Mouse (Mus musculus) MEL (cell line): ENCODE data around the gene Cdr2l. TPM values are rescaled to one million over a fixed set of nuclear protein-coding genes. Genes with fewer than 3 reads are reported as not detected.

Experiments
- DNase-seq: peaks from one replicate; pipeline ENCODE4 v3.0.0; 2011; ENCODE audit warnings: low read depth, low spot score
- H3K27ac ChIP-seq: 2 replicates; pipeline ENCODE4 v1.5.1; 2012; ENCODE audit warnings: low read depth, mild to moderate bottlenecking, control low read depth, low read length, moderate library complexity; ENCODE audit not compliant: control insufficient read depth
- H3K27me3 ChIP-seq, 2 experiments: fragments of 150-350 bp in 1 of 2; sonication (generic) in 1 of 2; 2 replicates each; pipeline ENCODE4 v1.6.1; 2012; ENCODE audit warnings: low read length in 2 of 2, mild to moderate bottlenecking in 2 of 2, improper control_type of control experiment in 1 of 2, moderate library complexity in 1 of 2; ENCODE audit not compliant: insufficient read depth in 2 of 2, control insufficient read depth in 1 of 2
- H3K36me3 ChIP-seq, 2 experiments: 2 replicates each; pipeline ENCODE4 v1.6.1; 2012 to 2014; ENCODE audit warnings: low read length in 2 of 2, improper control_type of control experiment in 1 of 2, inconsistent platforms in 1 of 2, mild to moderate bottlenecking in 1 of 2; ENCODE audit not compliant: insufficient read depth in 2 of 2, control insufficient read depth in 1 of 2
- H3K4me1 ChIP-seq, 2 experiments: fragments of 150-350 bp in 1 of 2; sonication (generic) in 1 of 2; 2 replicates each; pipeline ENCODE4 v1.6.1; 2012; ENCODE audit warnings: low read length in 2 of 2, improper control_type of control experiment in 1 of 2, mild to moderate bottlenecking in 1 of 2; ENCODE audit not compliant: insufficient read depth in 2 of 2, control insufficient read depth in 1 of 2
- H3K4me3 ChIP-seq, 2 experiments: fragments of 150-350 bp in 1 of 2; sonication (generic) in 1 of 2; 2 replicates each; pipeline ENCODE4 v1.5.1; 2012; ENCODE audit warnings: low read depth in 2 of 2, low read length in 2 of 2, mild to moderate bottlenecking in 2 of 2, moderate library complexity in 2 of 2, control low read depth in 1 of 2, improper control_type of control experiment in 1 of 2; ENCODE audit not compliant: control insufficient read depth in 1 of 2, insufficient read depth in 1 of 2
- H3K79me2 ChIP-seq: 2 replicates; pipeline ENCODE4 v1.6.1; 2012; ENCODE audit warnings: mild to moderate bottlenecking, low read length, moderate library complexity; ENCODE audit not compliant: control insufficient read depth, poor library complexity, insufficient read depth
- H3K9ac ChIP-seq: 2 replicates; pipeline ENCODE4 v1.6.1; 2012; ENCODE audit warnings: low read depth, mild to moderate bottlenecking, control low read depth, low read length, moderate library complexity; ENCODE audit not compliant: control insufficient read depth, poor library complexity, severe bottlenecking
- H3K9me3 ChIP-seq: fragments of 150-350 bp; sonication (generic); replicated peaks from 2 replicates; pipeline ENCODE4 v1.6.1; 2012; ENCODE audit warnings: mild to moderate bottlenecking, low read length, improper control_type of control experiment, moderate library complexity; ENCODE audit not compliant: insufficient read depth
- BHLHE40 ChIP-seq: IDR thresholded peaks from 2 replicates; pipeline ENCODE4 v1.6.1; 2012; ENCODE audit warnings: low read depth, mild to moderate bottlenecking, inconsistent platforms, low read length, improper control_type of control experiment, borderline replicate concordance
- CHD2 ChIP-seq: IDR thresholded peaks from 2 replicates; pipeline ENCODE4 v1.6.1; 2011; ENCODE audit warnings: low read length, improper control_type of control experiment
- CTCF ChIP-seq, 3 experiments: IDR thresholded peaks in 2 of 3; conservative IDR thresholded peaks in 1 of 3; 2 replicates each; pipeline ENCODE4 v1.5.1; 2011 to 2012; ENCODE audit warnings: low read length in 3 of 3, low read depth in 2 of 3, mild to moderate bottlenecking in 2 of 3, improper control_type of control experiment in 1 of 3, inconsistent platforms in 1 of 3, mixed read lengths in 1 of 3, moderate library complexity in 1 of 3; ENCODE audit not compliant: control insufficient read depth in 1 of 3, insufficient read depth in 1 of 3, poor library complexity in 1 of 3, severe bottlenecking in 1 of 3
- ELF1 ChIP-seq: IDR thresholded peaks from 2 replicates; pipeline ENCODE4 v1.6.1; 2014; ENCODE audit warnings: low read depth, mild to moderate bottlenecking, inconsistent platforms, low read length, improper control_type of control experiment, moderate library complexity
- GATA1 ChIP-seq: IDR thresholded peaks from 2 replicates; pipeline ENCODE4 v1.6.1; 2011; ENCODE audit warnings: low read depth, low read length, improper control_type of control experiment
- HCFC1 ChIP-seq: IDR thresholded peaks from 2 replicates; pipeline ENCODE4 v1.6.1; 2012; ENCODE audit warnings: low read depth, mild to moderate bottlenecking, inconsistent platforms, low read length, improper control_type of control experiment, moderate library complexity
- MAZ ChIP-seq: IDR thresholded peaks from 2 replicates; pipeline ENCODE4 v1.6.1; 2012; ENCODE audit warnings: low read depth, mild to moderate bottlenecking, inconsistent platforms, low read length, improper control_type of control experiment
- MEF2A ChIP-seq: IDR thresholded peaks from 2 replicates; pipeline ENCODE4 v1.6.1; 2014; ENCODE audit warnings: low read depth, mild to moderate bottlenecking, inconsistent platforms, low read length, improper control_type of control experiment; ENCODE audit not compliant: poor library complexity, insufficient replicate concordance, severe bottlenecking; ENCODE audit errors: extremely low read depth
- MXI1 ChIP-seq: IDR thresholded peaks from 2 replicates; pipeline ENCODE4 v1.6.1; 2011; ENCODE audit warnings: mild to moderate bottlenecking, low read depth, low read length, improper control_type of control experiment
- POLR2A ChIP-seq, 2 experiments: IDR thresholded peaks; 2 replicates each; pipeline ENCODE4 v1.6.1; 2011 to 2012; ENCODE audit warnings: low read length in 2 of 2, mild to moderate bottlenecking in 2 of 2, control low read depth in 1 of 2, improper control_type of control experiment in 1 of 2, low read depth in 1 of 2, moderate library complexity in 1 of 2; ENCODE audit not compliant: control insufficient read depth in 1 of 2, insufficient read depth in 1 of 2, poor library complexity in 1 of 2
- POLR2AphosphoS2 ChIP-seq: IDR thresholded peaks from 2 replicates; pipeline ENCODE4 v1.6.1; 2011; ENCODE audit warnings: low read length, improper control_type of control experiment
- RAD21 ChIP-seq: IDR thresholded peaks from 2 replicates; pipeline ENCODE4 v1.6.1; 2011; ENCODE audit warnings: mild to moderate bottlenecking, low read depth, low read length, improper control_type of control experiment
- RCOR1 ChIP-seq: IDR thresholded peaks from 2 replicates; pipeline ENCODE4 v1.6.1; 2012; ENCODE audit warnings: low read depth, mild to moderate bottlenecking, inconsistent platforms, low read length, improper control_type of control experiment
- SIN3A ChIP-seq: IDR thresholded peaks from 2 replicates; pipeline ENCODE4 v1.6.1; 2012; ENCODE audit warnings: low read length, improper control_type of control experiment, inconsistent platforms
- SMC3 ChIP-seq: IDR thresholded peaks from 2 replicates; pipeline ENCODE4 v1.6.1; 2011; ENCODE audit warnings: low read depth, low read length, improper control_type of control experiment
- TAL1 ChIP-seq: IDR thresholded peaks from 2 replicates; pipeline ENCODE4 v1.6.1; 2012; ENCODE audit warnings: mild to moderate bottlenecking, inconsistent platforms, low read length, moderate library complexity, mixed read lengths
- TBP ChIP-seq: IDR thresholded peaks from 2 replicates; pipeline ENCODE4 v1.8.0; 2011; ENCODE audit warnings: low read depth, low read length, improper control_type of control experiment
- TCF12 ChIP-seq: IDR thresholded peaks from 2 replicates; pipeline ENCODE4 v1.6.1; 2014; ENCODE audit warnings: low read depth, mild to moderate bottlenecking, inconsistent platforms, low read length, improper control_type of control experiment, moderate library complexity
- USF2 ChIP-seq, 2 experiments: IDR thresholded peaks; 2 replicates each; pipeline ENCODE4 v1.6.1; 2011 to 2012; ENCODE audit warnings: improper control_type of control experiment in 2 of 2, low read length in 2 of 2, borderline replicate concordance in 1 of 2, inconsistent platforms in 1 of 2, low read depth in 1 of 2, mild to moderate bottlenecking in 1 of 2; ENCODE audit not compliant: insufficient read depth in 1 of 2
- ZKSCAN1 ChIP-seq: IDR thresholded peaks from 2 replicates; pipeline ENCODE4 v1.6.1; 2012; ENCODE audit warnings: low read depth, mild to moderate bottlenecking, inconsistent platforms, low read length, improper control_type of control experiment, moderate library complexity
- ZMIZ1 ChIP-seq: IDR thresholded peaks from 2 replicates; pipeline ENCODE4 v1.6.1; 2012; ENCODE audit warnings: low read depth, mild to moderate bottlenecking, inconsistent platforms, low read length, improper control_type of control experiment, moderate library complexity
- ZNF384 ChIP-seq: IDR thresholded peaks from 2 replicates; pipeline ENCODE4 v1.6.1; 2012; ENCODE audit warnings: low read depth, mild to moderate bottlenecking, inconsistent platforms, low read length, improper control_type of control experiment
- polyA plus RNA-seq, 2 experiments: library from polyadenylated mRNA; stranded (reverse) in 1 of 2; unstranded in 1 of 2; fragments of >175 nt in 1 of 2; fragments of >200 nt in 1 of 2; gene quantifications; 2 replicates each; pipeline versions ENCODE4 v1.2.1 to v1.2.4; 2012; ENCODE audit warnings: low replicate concordance in 2 of 2, low read depth in 1 of 2; ENCODE audit not compliant: insufficient read length in 2 of 2, insufficient read depth in 1 of 2, missing spikeins in 1 of 2
- total RNA-seq: library from RNA; depleted of rRNA; stranded (reverse); fragments of 300-350 nt; gene quantifications from 2 replicates; pipeline ENCODE4 v1.2.3, GENCODE M21; 2012

The Cdr2l gene
- total and polyA plus RNA-seq, 3 experiments, result 5.2 to 8.2 TPM; not detected in 1

DNA sequence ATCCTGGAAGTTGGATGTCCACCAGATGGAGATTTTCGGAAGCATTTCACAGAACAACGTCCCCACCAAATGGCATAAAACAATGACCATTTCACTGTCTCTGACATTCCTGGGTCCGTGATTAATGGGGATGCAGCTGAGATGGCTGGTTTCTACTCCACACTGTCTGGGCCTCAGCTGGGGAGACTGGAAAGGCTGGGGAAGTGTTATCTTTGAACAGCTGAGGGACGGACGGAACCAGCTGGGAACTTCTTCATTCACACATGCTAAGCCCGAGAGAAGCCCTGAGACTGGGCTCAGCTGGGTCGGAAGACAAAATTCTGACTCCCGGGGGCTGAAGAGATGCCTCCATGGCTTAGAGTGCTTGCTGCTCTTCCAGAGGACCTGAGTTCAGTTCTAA, 10.4 kb upstream of the Cdr2l start:
- Histone ChIP-seq H3K4me1 (no peaks in the 10 kb centered on the region; a peak in 1 of 4 replicates), H3K27ac (no peak overlapping the region), H3K79me2 (no peaks in the 10 kb centered on the region), H3K9ac (no peak overlapping the region)
- DNase-seq, result no peak
- no peak for TF ChIP-seq ELF1
- no peak for TF ChIP-seq ZKSCAN1
- no peak for TF ChIP-seq CTCF (IDR thresholded peaks at IDR 0.05 in 2 of 3, conservative IDR thresholded peaks at IDR 0.05 in 1 of 3; ENCODE audit: control insufficient read depth in 1 of 3, insufficient read depth in 1 of 3, low read depth in 2 of 3, low read length in 3 of 3, poor library complexity in 1 of 3, severe bottlenecking in 1 of 3)
- TF ChIP-seq POLR2A (IDR thresholded peaks at IDR 0.05; ENCODE audit: control insufficient read depth in 1 of 2, insufficient read depth in 1 of 2, low read depth in 1 of 2, low read length in 2 of 2, poor library complexity in 1 of 2), result no peak
- no peak for TF ChIP-seq RCOR1
- TF ChIP-seq, all 39 proteins: peak for 0
- no peaks in the 10 kb centered on the region; a peak in 1 of 4 replicates for H3K36me3 ChIP-seq
- no peaks in the 10 kb centered on the region for H3K9me3 ChIP-seq
- peaks cover 3 to 7% of the 10 kb centered on the region in 2 experiments; a peak in 3 of 4 replicates for H3K27me3 ChIP-seq
- no peak overlapping the region for H3K4me3 ChIP-seq

DNA sequence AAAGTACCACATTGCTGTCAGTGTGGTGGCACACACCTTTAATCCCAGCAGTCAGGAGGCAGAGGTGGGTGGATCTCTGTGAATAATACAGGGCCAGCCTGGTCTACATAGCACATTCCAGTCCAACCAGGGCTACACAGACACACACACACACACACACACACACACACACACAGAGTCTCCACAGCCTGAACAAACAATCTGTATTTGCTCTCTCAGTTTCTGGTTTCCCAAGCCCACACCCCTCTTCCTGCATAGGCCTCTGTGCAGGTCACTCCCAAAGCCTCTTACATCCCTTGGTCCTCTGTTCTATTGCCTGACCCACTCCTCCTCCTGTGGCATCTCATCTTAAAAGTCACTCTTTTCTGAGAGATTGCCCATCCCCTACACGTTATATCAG, 9.7 kb upstream of the Cdr2l start:
- DNase-seq, result no peak
- peaks cover 4 to 5% of the 10 kb centered on the region in 2 experiments; a peak in 3 of 4 replicates for H3K4me1 ChIP-seq
- H3K4me3 ChIP-seq, result no peak overlapping the region
- TF ChIP-seq HCFC1 (no peak), SIN3A (no peak), TAL1 (no peak), CHD2 (no peak), POLR2A (IDR thresholded peaks at IDR 0.05; ENCODE audit: control insufficient read depth in 1 of 2, insufficient read depth in 1 of 2, low read depth in 1 of 2, low read length in 2 of 2, poor library complexity in 1 of 2) (no peak), POLR2AphosphoS2 (no peak), GATA1 (no peak), SMC3 (no peak), TCF12 (no peak), MAZ (no peak), USF2 (IDR thresholded peaks at IDR 0.05; ENCODE audit: borderline replicate concordance in 1 of 2, insufficient read depth in 1 of 2, low read depth in 1 of 2, low read length in 2 of 2) (no peak), TBP (no peak), BHLHE40 (no peak), RCOR1 (no peak), MXI1 (no peak), ZNF384 (no peak), ZMIZ1 (no peak), RAD21 (no peak), MEF2A (no peak)
- H3K79me2 ChIP-seq, result no peaks in the 10 kb centered on the region
- H3K27me3 ChIP-seq, result peaks cover 3 to 7% of the 10 kb centered on the region in 2 experiments; a peak in 3 of 4 replicates
- H3K9ac ChIP-seq, result no peak overlapping the region
- no peaks in the 10 kb centered on the region for H3K9me3 ChIP-seq
- peaks cover 0 to 2% of the 10 kb centered on the region in 2 experiments; a peak in 2 of 4 replicates for H3K36me3 ChIP-seq
- H3K27ac ChIP-seq, result no peak overlapping the region
